Mouse (Mus musculus): ENCODE measurements around the gene Gxylt1. TPM values are rescaled to one million over a fixed set of nuclear protein-coding genes. Genes with fewer than 3 reads are reported as not detected.

Gene Gxylt1
- polyA plus RNA-seq, 1 experiment from 2014 or later = 5.9 TPM

- no peak for ATAC-seq (ENCODE audit: low FRiP score, low read depth)
- Histone ChIP-seq H3K4me2 (no peak overlapping the region), H3K27me3 (no peaks in the 10 kb centered on the region), H3K4me1 (replicated peaks) (peaks cover 6% of the 10 kb centered on the region; the same call in 1 of the 2 replicates), H3K27ac (replicated peaks) (no peak overlapping the region), H3K4me3 (no peak overlapping the region), H3K36me3 (no peaks in the 10 kb centered on the region), H3K9me3 (no peaks in the 10 kb centered on the region), H3K9ac (no peak overlapping the region)
- 58% methylated on average over 7 of the region's 7 CpGs for WGBS
Measured at GRCm38 (mm10) chr15:93222475-93222874, 52.5 kb downstream of the Gxylt1 start.

GRCm38 (mm10) chr15:93212617-93213016 lies 62.4 kb downstream of the Gxylt1 start:
- no peak for ATAC-seq (ENCODE audit: low FRiP score, low read depth)
- H3K4me1 ChIP-seq (replicated peaks) = peaks cover 4% of the 10 kb centered on the region; the same call in 1 of the 2 replicates
- H3K27ac ChIP-seq (replicated peaks) = no peak overlapping the region
- H3K9ac ChIP-seq = no peak overlapping the region
- no peak overlapping the region for H3K4me2 ChIP-seq
- no peaks in the 10 kb centered on the region for H3K36me3 ChIP-seq
- H3K27me3 ChIP-seq = no peaks in the 10 kb centered on the region
- H3K9me3 ChIP-seq = no peaks in the 10 kb centered on the region
- 94% methylated on average over 9 of the region's 9 CpGs for WGBS
- no peak overlapping the region for H3K4me3 ChIP-seq

- Histone ChIP-seq H3K36me3 (no peaks in the 10 kb centered on the region), H3K4me2 (no peak overlapping the region), H3K4me3 (no peak overlapping the region), H3K4me1 (replicated peaks) (no peaks in the 10 kb centered on the region), H3K9me3 (no peaks in the 10 kb centered on the region), H3K27ac (replicated peaks) (no peak overlapping the region), H3K9ac (no peak overlapping the region), H3K27me3 (no peaks in the 10 kb centered on the region)
- WGBS = 92% methylated on average over 1 of the region's 1 CpGs
- ATAC-seq (ENCODE audit: low FRiP score, low read depth) = no peak
Measured at GRCm38 (mm10) chr15:93204861-93205260, 70.1 kb downstream of the Gxylt1 start.

- ATAC-seq (ENCODE audit: low FRiP score, low read depth) = no peak
- H3K27me3 ChIP-seq = no peaks in the 10 kb centered on the region
- H3K36me3 ChIP-seq = no peaks in the 10 kb centered on the region
- 86% methylated on average over 5 of the region's 5 CpGs for WGBS
- H3K4me2 ChIP-seq = no peak overlapping the region
- no peak overlapping the region for H3K4me3 ChIP-seq
- H3K9ac ChIP-seq = no peak overlapping the region
- no peaks in the 10 kb centered on the region for H3K9me3 ChIP-seq
- H3K27ac ChIP-seq (replicated peaks) = no peak overlapping the region
- H3K4me1 ChIP-seq (replicated peaks) = no peaks in the 10 kb centered on the region
Measured at GRCm38 (mm10) chr15:93201956-93202355, 73.0 kb downstream of the Gxylt1 start.

GRCm38 (mm10) chr15:93191387-93192145 lies 83.4 kb downstream of the Gxylt1 start:
- Histone ChIP-seq H3K4me3 (no peak overlapping the region), H3K27me3 (no peaks in the 10 kb centered on the region), H3K4me1 (replicated peaks) (peaks cover 15% of the 10 kb centered on the region; the same call in 1 of the 2 replicates), H3K36me3 (no peaks in the 10 kb centered on the region), H3K9ac (no peak overlapping the region), H3K27ac (replicated peaks) (0 out of 2 replicates have a peak overlapping the region, but pooled peaks have one; percentile 31), H3K9me3 (no peaks in the 10 kb centered on the region), H3K4me2 (no peak overlapping the region)
- WGBS = 58% methylated on average over 12 of the region's 12 CpGs
- 0 out of 2 replicates have a peak, but pooled peaks have one; percentile 65 for ATAC-seq (ENCODE audit: low FRiP score, low read depth)

Other genes with a start within 250 kb of the Gxylt1 start
- gene Yaf2, start 61.8 kb upstream of the Gxylt1 start, polyA plus RNA-seq (2015; fragmentation: Nextera tagmentation; extraction: Ambion mirVana) = 128 and 131 TPM in 2 replicates
- gene Zcrb1, start 123.2 kb upstream of the Gxylt1 start, polyA plus RNA-seq (2015; fragmentation: Nextera tagmentation; extraction: Ambion mirVana) = 147 and 158 TPM in 2 replicates
- gene Pphln1, start 123.2 kb upstream of the Gxylt1 start, polyA plus RNA-seq (2015; fragmentation: Nextera tagmentation; extraction: Ambion mirVana) = 41.9 and 45.5 TPM in 2 replicates